Mouse (Mus musculus) hindbrain, embryonic 16.5 days (tissue): Measurements from ENCODE around the gene Tox2. TPM values are rescaled to one million over a fixed set of nuclear protein-coding genes. Genes with fewer than 3 reads are reported as not detected.

ENCODE experiments used
- ATAC-seq: fragments of 200-750 bp; cut with Nextera tagmentation; 2 replicates; pipeline ENCODE4 v1.8.0; 2017; ENCODE audit warnings: moderate TSS enrichment, moderate library complexity
- H3K27ac ChIP-seq: fragments of 300-500 bp; sonication (generic); 2 replicates; pipeline ENCODE4 v1.5.1; 2014; ENCODE audit warnings: low read depth, mild to moderate bottlenecking, control low read depth, low read length, moderate library complexity
- H3K27me3 ChIP-seq: fragments of 300-500 bp; sonication (generic); replicated peaks from 2 replicates; pipeline ENCODE4 v1.6.1; 2014; ENCODE audit warnings: low read length; ENCODE audit not compliant: control insufficient read depth, insufficient read depth
- H3K36me3 ChIP-seq: fragments of 300-500 bp; sonication (generic); 2 replicates; pipeline ENCODE4 v1.6.1; 2014; ENCODE audit warnings: mild to moderate bottlenecking, low read length, moderate library complexity, mixed read lengths; ENCODE audit not compliant: control insufficient read depth, insufficient read depth
- H3K4me1 ChIP-seq: fragments of 300-500 bp; sonication (generic); 2 replicates; pipeline ENCODE4 v1.6.1; 2014; ENCODE audit warnings: low read depth, low read length; ENCODE audit not compliant: control insufficient read depth, insufficient read depth
- H3K4me2 ChIP-seq: fragments of 300-500 bp; sonication (generic); 2 replicates; pipeline ENCODE4 v1.6.1; 2014; ENCODE audit warnings: mild to moderate bottlenecking, low read length, control low read depth, moderate library complexity
- H3K4me3 ChIP-seq: fragments of 300-500 bp; sonication (generic); 2 replicates; pipeline ENCODE4 v1.5.1; 2014; ENCODE audit warnings: mild to moderate bottlenecking, low read length, control low read depth, moderate library complexity
- H3K9ac ChIP-seq: fragments of 300-500 bp; sonication (generic); 2 replicates; pipeline ENCODE4 v1.6.1; 2014; ENCODE audit warnings: low read depth, mild to moderate bottlenecking, control low read depth, low read length, moderate library complexity
- H3K9me3 ChIP-seq: fragments of 300-500 bp; sonication (generic); 2 replicates; pipeline ENCODE4 v1.6.1; 2014; ENCODE audit warnings: mild to moderate bottlenecking, low read length, moderate library complexity; ENCODE audit not compliant: control insufficient read depth
- WGBS: fragments of 180-500 bp; shearing (Covaris S2); extraction: QIAGEN DNeasy Blood & Tissue Kit; methylation state at CpG from one replicate; pipeline ENCODE4 v1.1.7; 2014; 5-methylcytosine and 5-hydroxymethylcytosine counted together
- polyA plus RNA-seq: library from polyadenylated mRNA; unstranded; fragments of >200 nt; fragmentation: Nextera tagmentation; extraction: Ambion mirVana; gene quantifications from 2 replicates; pipeline ENCODE4 v1.2.1, GENCODE M21; 2015

The Tox2 gene
- polyA plus RNA-seq, 1 experiment from 2014 or later, result 23.0 TPM

- no peaks in the 10 kb centered on the region for H3K9me3 ChIP-seq
- WGBS, result 44% methylated on average over 7 of the region's 7 CpGs
- H3K27me3 ChIP-seq, result peaks cover 16% of the 10 kb centered on the region
- H3K4me1 ChIP-seq, result peaks cover 15% of the 10 kb centered on the region
- H3K27ac ChIP-seq, result no peak overlapping the region; the same call in 1 of the 2 replicates
- ATAC-seq, result peak; percentile 48; the same call in 1 of the 2 replicates
- no peak overlapping the region for H3K4me3 ChIP-seq
- H3K4me2 ChIP-seq, result peak overlapping the region; percentile 5; the same call in 1 of the 2 replicates
- no peak overlapping the region for H3K9ac ChIP-seq
- H3K36me3 ChIP-seq, result no peaks in the 10 kb centered on the region
Measured at GRCm38 (mm10) chr2:163284856-163285255, 81.9 kb downstream of the Tox2 start.

- 61% methylated on average over 9 of the region's 9 CpGs for WGBS
- Histone ChIP-seq H3K9me3 (no peaks in the 10 kb centered on the region), H3K4me2 (no peak overlapping the region), H3K4me1 (peaks cover 15% of the 10 kb centered on the region), H3K27ac (no peak overlapping the region; the same call in 1 of the 2 replicates), H3K4me3 (no peak overlapping the region), H3K9ac (no peak overlapping the region), H3K36me3 (no peaks in the 10 kb centered on the region), H3K27me3 (peaks cover 19% of the 10 kb centered on the region)
- ATAC-seq, result no peak
Measured at GRCm38 (mm10) chr2:163285335-163285734, 82.4 kb downstream of the Tox2 start.

- Histone ChIP-seq H3K4me2 (no peak overlapping the region), H3K9me3 (no peaks in the 10 kb centered on the region), H3K4me3 (no peak overlapping the region), H3K27me3 (peaks cover 23% of the 10 kb centered on the region), H3K27ac (peak overlapping the region; percentile 8; the same call in 1 of the 2 replicates), H3K4me1 (peaks cover 15% of the 10 kb centered on the region), H3K9ac (no peak overlapping the region), H3K36me3 (no peaks in the 10 kb centered on the region)
- ATAC-seq, result no peak
- 61% methylated on average over 7 of the region's 7 CpGs for WGBS
Measured at GRCm38 (mm10) chr2:163285762-163286161, 82.8 kb downstream of the Tox2 start.

DNA sequence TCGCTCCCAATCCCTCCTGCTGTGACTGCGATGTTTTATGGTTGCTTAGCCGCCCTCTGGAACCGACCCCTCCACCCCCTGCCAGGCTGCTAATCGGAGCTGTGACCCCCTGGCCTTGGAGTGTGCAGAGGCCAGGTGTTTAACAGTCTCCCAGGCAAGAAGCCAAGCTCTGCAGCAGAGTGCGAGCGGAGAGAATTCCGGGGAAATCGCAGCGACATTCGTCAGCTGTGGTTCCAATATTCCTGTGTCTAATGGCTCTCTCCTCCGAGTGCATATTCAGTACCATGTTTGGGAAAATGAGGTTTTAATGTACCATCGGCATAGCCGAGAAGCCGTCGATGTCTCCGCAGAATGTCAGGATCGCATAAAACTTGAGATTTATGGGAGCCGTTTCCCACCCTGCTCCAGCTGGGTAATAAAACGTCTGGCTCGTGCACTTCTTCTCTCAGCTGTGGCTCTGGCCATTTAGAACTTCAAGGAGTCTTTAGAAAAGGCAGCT, 86.0 kb downstream of the Tox2 start:
- H3K4me1 ChIP-seq, result peaks cover 15% of the 10 kb centered on the region
- peak overlapping the region; percentile 66 for H3K27ac ChIP-seq
- H3K9ac ChIP-seq, result no peak overlapping the region
- peaks cover 23% of the 10 kb centered on the region for H3K27me3 ChIP-seq
- no peak overlapping the region for H3K4me3 ChIP-seq
- no peaks in the 10 kb centered on the region for H3K9me3 ChIP-seq
- peak; percentile 57 for ATAC-seq
- H3K36me3 ChIP-seq, result no peaks in the 10 kb centered on the region
- WGBS, result 11% methylated on average over 21 of the region's 21 CpGs
- H3K4me2 ChIP-seq, result peak overlapping the region; percentile 45

DNA sequence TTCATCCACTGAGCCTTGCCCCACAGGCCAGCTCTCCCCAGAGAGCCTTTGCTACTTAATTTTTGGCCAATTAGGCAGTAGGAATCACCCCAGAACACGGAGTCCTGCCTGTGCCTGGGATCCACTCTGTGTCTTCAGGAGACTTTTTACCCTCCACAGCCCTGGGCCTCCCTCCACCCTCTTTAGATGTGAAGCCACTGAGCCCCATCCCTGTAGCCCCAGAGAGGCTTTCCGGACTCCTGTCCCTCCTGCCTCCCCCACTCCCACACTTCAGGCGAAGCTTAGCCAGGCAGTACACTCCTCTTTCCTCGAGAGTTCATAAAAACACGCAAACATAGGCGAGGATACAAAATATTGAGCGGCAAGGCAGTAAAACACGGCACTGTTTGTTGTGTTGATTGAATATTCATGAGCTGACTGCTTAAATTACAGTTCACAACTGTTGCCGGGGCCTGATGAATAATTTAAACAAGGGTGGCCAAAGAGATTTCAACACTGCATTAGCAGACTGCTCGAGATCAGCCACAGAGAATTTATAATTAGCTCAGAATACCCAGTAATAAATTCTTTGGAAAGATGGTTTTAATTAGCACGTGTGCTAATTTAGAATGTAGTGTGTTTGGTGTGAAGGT, 94.2 kb downstream of the Tox2 start:
- Histone ChIP-seq H3K27ac (peak overlapping the region; percentile 21; the same call in 1 of the 2 replicates), H3K4me3 (no peak overlapping the region), H3K9ac (no peak overlapping the region), H3K4me1 (peaks cover 34% of the 10 kb centered on the region), H3K27me3 (peaks cover 12% of the 10 kb centered on the region), H3K36me3 (no peaks in the 10 kb centered on the region), H3K9me3 (no peaks in the 10 kb centered on the region), H3K4me2 (no peak overlapping the region; the same call in 1 of the 2 replicates)
- ATAC-seq, result peak; percentile 31; the same call in 1 of the 2 replicates
- WGBS, result 13% methylated on average over 11 of the region's 11 CpGs

GRCm38 (mm10) chr2:163300069-163301060, 97.4 kb downstream of the Tox2 start:
- H3K4me2 ChIP-seq, result no peak overlapping the region
- no peak overlapping the region for H3K9ac ChIP-seq
- H3K9me3 ChIP-seq, result no peaks in the 10 kb centered on the region
- WGBS, result 22% methylated on average over 14 of the region's 14 CpGs
- no peak overlapping the region for H3K4me3 ChIP-seq
- H3K36me3 ChIP-seq, result no peaks in the 10 kb centered on the region
- peak overlapping the region; percentile 57 for H3K27ac ChIP-seq
- peaks cover 45% of the 10 kb centered on the region for H3K4me1 ChIP-seq
- peaks cover 10% of the 10 kb centered on the region for H3K27me3 ChIP-seq
- peak; percentile 65 for ATAC-seq

GRCm38 (mm10) chr2:163301641-163302040, 98.7 kb downstream of the Tox2 start:
- H3K4me1 ChIP-seq, result peaks cover 42% of the 10 kb centered on the region
- no peak overlapping the region for H3K4me3 ChIP-seq
- no peaks in the 10 kb centered on the region for H3K36me3 ChIP-seq
- 59% methylated on average over 5 of the region's 5 CpGs for WGBS
- peaks cover 8% of the 10 kb centered on the region for H3K27me3 ChIP-seq
- no peak for ATAC-seq
- no peak overlapping the region for H3K4me2 ChIP-seq
- no peak overlapping the region for H3K9ac ChIP-seq
- no peak overlapping the region for H3K27ac ChIP-seq
- no peaks in the 10 kb centered on the region for H3K9me3 ChIP-seq

DNA sequence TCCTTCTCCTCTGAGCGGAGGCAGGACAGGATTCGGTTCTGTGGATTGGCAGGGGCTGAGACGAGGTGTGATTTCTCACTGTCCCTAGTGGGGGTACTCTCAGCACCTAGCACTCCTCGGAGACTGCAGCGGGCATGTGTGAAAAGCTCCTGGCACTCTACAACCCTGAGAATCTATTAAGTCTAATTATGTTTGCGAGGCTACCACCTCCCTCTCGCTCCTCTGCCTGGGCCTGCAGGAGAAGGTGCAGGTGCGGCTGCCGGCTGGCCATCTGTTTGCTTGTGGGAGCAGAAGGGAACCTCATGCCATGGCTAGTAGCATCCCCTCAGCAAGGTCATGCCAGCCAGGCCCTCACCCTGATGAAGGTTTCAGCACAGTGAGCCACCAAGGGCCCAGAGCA, 100.1 kb downstream of the Tox2 start:
- no peak overlapping the region for H3K27ac ChIP-seq
- no peak overlapping the region for H3K9ac ChIP-seq
- H3K4me2 ChIP-seq, result no peak overlapping the region
- peaks cover 34% of the 10 kb centered on the region for H3K4me1 ChIP-seq
- H3K27me3 ChIP-seq, result peaks cover 8% of the 10 kb centered on the region
- H3K4me3 ChIP-seq, result no peak overlapping the region
- no peak for ATAC-seq
- no peaks in the 10 kb centered on the region for H3K36me3 ChIP-seq
- WGBS, result 39% methylated on average over 9 of the region's 9 CpGs
- no peaks in the 10 kb centered on the region for H3K9me3 ChIP-seq

DNA sequence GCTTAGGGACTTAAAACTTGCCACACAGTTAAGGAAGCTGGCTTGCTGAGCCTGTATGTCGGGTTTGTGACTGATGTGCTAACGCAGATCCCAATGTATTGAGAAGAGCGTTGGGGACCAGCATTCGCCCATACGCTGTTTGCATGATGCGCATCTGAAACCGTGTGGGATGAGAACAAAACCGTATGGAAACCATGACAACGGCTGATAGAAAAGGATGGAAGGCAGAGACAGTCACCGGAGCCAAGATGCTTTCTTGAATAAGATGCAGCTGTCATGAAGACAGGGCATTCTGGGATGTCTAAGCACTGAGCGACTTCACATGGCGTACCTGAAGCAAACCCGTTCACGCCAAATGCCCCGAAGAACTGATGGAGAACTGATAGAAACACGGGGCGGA, 106.5 kb downstream of the Tox2 start:
- Histone ChIP-seq H3K9me3 (no peaks in the 10 kb centered on the region), H3K27ac (no peak overlapping the region), H3K4me1 (no peaks in the 10 kb centered on the region), H3K9ac (no peak overlapping the region), H3K36me3 (no peaks in the 10 kb centered on the region), H3K4me3 (no peak overlapping the region), H3K4me2 (no peak overlapping the region), H3K27me3 (no peaks in the 10 kb centered on the region; the same call in 1 of the 2 replicates)
- ATAC-seq, result no peak
- 57% methylated on average over 17 of the region's 17 CpGs for WGBS
